Mouse (Mus musculus): ENCODE results near the gene Tfap4. TPM values are rescaled to one million over a fixed set of nuclear protein-coding genes. Genes with fewer than 3 reads are reported as not detected.
"Not testable (repeated sequence)": the region's sequence is repeated elsewhere in the genome, so short reads cannot be mapped to it uniquely, and the experiment has no call there.

Gene Tfap4
- total RNA-seq, 2 experiments from 2014 or later, result 6.6 to 6.9 TPM

DNA sequence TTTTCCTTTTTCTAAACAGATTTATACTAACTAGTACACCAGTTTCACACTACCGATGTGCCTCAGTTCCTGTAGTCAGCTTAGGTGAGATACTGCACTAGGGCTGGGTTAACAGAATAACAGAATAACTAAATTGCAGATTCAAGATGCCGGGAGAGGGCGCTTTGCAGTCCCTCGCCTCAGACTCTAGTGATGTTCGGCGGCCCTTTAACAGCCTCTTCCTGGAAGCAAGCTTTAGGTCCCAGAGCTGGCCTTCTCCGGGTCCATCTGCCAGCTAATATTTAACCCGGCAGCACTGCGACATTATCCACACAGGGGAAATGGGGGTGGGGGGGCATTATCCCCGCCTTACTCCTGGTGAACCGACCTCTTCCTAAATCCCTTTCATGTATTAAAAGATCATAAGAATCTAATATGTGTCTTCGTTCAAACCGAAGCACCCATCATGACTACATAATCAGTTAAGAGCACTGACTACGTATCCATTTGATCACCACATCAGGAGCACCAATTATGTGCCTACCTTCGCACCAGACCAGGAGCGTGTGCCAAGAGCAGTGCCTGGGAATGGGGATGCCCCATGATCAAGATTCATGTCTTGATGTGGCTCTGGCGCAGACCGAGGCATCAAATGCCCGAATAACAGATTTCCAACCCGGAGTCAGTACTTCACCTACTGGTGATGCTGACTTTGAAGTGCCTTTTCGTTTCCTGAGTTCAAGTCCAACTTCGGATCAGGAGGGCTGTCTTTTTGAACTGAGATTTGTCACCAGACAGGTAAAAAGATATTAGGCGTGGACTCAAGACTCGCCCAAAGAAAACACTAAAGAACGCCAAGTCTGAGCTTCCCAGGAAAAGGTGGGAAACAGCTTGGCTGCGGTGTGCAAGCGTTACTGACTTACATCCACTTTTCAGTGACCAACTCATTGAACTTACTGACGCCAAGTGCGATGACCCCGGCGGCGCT is 33.5 kb upstream of the Tfap4 start:
- DNase-seq, result peak; percentile 55

DNA sequence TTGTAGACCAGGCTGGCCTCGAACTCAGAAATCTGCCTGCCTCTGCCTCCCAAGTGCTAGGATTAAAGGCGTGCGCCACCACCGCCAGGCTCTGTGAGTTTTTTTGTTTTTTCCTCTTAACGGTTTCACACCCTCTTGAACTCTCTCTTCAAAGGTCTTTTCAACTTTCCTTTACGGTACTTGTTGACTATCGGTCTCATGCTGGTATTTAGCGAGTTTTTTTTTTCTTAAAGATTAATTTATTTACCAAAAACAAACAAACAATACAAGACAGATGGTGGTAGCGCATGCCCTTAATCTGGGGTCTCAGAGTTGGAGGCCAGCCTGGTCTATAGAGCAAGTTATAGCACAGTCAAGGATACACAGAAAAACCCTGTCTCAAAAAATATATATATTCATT is 30.6 kb upstream of the Tfap4 start:
- no peak for DNase-seq

DNA sequence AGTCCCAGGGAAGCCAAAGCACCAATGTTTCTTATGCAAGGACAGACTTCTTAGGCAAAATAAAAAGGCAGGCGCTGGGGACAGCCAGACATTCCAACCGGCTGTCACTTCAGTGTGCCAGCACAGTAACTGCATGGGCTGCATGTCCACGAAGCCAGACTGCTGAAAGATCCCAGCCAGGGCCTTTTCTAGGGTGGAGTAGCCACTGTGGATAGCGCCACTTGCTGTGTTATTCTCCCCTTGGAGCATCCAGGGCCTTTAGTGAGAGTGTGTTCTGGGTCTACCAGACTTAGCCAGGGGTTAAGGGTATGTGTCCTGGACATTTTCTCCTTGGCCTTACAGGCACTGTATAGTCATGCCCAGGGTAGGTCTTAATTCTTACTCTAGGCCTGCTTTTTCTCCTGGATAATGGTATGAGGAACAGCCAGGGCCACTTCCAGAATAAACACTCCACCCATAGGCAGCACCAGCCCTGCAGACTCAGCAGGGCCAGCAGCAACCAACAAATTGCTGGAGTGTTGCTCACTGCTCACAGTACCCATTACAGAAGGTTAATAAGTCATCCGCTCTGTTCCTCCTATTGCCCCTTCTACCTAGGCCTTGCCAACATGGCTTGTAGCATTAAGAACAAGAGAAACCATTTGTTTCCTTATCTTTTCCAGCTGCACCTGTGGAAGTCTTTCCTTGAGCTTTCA is 28.0 kb upstream of the Tfap4 start:
- DNase-seq, result no peak

DNA sequence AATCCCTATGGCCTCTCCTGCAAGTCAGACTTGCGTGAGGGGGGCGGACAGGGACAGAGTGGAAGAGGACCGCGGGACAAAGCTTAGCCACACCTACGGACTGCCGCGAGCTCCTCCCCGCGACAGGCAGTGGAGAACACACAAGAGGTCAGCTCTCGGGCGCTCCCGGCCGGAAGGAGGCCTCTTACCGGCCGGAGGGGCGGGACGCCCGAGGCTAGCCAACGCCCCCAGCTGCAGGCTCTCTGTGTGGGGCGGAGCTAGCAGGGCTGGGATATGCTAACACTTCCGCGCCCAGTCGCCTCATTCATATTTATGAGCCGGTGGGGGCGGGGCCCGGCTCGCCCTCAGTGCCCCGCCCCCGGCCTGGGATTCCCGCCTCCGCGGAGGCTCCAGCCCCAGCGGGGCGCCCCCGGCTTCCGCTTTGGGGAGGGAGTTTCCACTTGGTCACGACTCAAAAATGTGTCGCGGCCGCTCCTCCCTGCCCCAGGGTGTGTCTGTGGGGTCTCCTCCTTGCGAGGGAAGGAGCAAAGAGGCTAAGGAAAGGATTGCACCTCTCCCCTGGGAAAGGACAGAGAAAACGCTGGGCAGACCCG is 27.0 kb upstream of the Tfap4 start:
- DNase-seq, result peak; percentile 98

DNA sequence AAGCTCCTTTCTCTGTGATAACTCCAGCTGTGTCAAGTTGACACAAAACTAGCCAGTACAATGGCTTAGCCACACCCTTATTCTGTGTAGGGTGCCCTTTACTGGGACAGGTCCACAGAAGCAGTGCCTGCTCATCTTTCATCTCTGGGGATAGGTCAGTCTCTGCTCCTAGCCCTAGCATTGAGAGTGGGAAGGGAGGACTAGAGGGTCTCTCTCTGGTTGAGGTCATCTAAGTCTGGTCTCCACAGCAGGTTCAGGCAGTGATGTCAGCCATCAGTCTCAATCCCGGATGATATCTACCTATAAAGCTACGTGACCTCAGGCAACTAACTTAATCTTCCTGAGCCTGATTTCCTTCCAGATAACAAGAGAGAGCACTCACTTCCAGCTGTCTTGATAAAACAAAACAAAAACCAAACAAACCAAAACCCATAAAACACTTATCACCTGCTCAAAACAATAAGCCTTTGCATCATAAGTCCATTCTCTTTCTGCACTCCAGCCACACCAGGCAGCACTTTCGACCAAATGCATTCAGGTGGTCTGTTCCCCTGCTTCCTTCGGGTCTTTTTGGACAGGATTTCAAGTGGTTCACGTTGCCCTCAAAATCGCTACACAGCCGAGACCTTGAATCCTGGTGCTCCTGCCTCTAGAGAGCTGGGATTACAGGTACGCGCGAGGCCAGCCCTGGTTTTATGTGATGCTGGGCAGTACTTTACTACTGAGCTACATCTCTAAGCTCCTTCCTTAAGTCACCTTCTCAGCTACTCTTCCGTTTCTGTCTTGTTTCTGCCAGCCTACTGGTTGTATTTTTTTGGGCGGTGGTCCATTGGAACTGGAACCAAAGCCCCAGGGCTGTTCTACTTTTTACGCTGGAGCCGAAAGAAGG is 26.2 kb upstream of the Tfap4 start:
- no peak for DNase-seq

DNA sequence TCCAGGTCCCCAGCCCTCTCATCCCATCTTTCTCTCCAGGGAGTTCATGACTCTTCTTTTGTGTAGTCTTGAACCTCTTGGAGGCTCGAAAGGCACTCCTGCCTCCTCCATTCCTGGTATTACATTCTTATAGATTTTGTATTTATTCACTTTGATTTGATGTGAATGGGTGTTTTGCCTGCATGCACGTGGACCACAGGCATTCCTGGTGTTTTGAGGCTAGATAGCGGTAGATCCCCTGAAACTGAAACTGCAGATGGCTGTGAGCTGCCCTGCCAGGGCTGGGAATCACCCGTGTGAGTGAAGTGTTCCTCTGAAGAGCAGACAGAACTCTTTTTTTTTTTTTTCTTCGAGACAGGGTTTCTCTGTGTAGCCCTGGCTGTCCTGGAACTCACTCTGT is 24.8 kb upstream of the Tfap4 start:
- DNase-seq, result no peak

DNA sequence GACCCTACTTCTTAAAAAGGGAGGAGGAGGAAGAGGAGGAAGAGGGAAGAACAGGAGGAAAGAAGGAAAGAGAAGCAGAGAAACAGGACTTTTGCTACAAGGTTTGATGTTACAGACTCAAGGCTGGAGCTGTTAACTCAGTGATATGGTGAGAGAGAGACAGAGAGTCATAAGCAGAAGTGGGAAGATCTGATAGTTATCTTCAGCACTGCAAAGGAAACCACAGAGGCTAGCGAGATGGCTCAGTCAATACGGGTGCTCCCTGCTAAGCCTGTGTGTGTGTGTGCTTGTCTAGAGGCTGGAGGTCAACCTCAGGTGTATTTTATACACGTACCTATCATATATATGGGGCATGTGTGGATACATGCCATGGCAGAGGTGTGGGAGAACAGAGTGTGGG is 24.2 kb upstream of the Tfap4 start:
- DNase-seq, result no peak

DNA sequence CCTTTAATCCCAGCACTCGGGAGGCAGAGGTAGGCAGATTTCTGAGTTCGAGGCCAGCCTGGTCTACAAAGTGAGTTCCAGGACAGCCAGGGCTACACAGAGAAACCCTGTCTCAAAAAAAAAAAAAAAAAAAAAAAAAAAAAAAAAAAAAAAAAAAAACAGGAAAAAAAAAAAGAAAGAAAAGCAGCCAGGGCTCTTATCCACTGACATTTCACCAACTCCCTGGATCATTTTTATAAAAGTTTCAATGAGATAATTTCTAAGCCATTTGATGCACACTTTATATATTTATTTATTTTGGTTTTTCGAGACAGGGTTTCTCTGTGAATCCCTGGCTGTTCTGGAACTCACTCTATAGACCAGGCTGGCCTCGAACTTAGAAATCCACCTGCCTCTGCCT is 21.5 kb upstream of the Tfap4 start:
- DNase-seq, result not testable (repeated sequence)

DNA sequence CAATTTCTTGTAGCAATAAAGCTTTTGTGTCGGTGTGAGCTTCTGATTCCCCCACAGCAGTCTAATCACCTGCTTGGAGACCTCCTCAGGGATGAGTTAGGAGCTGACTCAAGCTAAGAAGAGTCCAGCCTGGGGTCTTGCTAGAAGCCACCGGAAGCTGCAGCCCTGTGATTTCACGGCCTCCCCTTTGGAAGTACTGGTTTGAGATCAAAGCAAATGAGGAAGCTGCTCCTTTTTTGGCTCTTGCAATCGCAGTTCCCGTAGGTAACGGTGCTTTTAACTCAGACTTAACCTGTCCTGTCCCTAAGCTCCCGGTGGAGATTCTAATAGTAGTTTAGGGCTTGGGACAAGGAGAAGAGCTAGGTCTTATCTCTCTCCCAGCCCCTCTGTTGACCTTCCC is 19.0 kb upstream of the Tfap4 start:
- DNase-seq, result no peak

DNA sequence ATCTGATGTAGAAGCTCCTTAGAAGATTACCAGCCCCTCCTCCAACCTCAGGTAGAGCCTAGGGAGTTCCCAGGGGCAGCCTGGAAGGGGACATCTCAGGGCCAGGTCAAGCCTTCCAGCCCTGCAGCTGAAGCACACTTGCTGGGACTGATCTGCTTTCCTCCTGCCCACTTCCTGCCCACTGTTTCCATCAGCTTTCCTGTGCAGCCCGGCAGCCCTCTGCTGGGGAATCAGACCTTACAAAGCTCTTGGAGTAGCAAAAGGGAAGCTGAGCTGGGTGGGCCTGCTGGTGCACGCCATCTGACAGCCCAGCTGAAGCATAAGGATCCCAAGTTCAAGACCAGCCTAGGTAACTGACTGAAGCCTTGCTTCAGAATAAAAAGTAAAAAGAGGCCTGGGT is 17.2 kb upstream of the Tfap4 start:
- DNase-seq, result no peak

DNA sequence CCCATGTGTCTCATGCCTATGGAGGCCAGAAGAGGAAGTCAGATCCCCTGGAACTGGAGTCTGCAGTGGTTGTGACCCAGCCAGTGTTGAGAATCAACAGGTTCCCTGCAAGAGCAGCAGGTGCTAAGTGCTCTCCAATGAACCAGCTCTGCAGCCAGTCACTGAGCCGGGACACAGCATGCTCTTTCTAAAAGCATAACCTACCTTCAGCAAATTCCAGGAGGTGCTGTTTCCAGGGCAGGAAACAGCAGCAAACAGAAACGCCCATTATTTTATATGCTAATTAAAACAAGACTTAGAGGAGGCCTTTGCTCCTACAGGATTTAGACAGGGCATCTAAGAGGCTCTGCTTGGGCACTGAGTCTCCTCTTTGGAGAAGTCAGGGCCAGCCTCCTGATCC is 16.4 kb upstream of the Tfap4 start:
- no peak for DNase-seq

DNA sequence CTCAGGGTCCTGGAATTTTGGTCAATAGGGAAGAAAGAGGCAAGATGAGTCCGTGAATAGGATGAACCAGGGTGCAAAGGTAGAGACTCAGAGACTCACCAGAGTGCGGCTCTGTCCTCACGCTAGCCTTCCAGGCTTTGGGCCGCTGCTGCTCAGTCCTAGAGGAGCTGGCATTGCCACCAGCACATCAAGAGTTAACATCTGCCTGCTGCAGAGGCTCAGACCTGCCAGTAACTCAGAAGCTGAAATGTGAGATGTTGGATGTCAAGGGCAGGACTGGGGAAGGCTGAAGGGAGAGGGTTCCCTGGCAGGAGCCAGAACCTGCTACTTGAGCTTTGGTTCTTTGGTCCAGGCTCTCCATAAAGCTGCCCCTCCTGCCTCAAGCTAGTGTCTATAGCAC is 11.1 kb upstream of the Tfap4 start:
- DNase-seq, result no peak

DNA sequence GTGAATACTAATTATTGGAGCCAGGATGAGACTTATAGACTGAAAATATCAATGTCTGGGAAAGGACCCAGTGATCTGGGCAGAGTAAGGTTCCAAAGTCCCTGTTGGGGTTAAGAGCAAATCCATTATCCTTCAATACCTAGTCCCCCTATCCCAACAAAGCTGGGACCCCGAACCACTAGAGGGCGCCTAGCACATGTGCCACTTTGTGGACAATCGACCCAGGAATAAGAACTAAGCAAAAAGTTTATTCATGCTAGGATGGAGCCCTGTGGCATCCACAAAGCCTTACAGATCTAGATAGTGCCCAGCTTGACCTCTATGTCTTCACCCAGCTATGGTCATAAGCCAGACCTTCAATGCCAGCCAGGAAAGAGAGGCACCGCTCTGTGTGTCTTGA is 8.3 kb upstream of the Tfap4 start:
- DNase-seq, result peak; percentile 92

DNA sequence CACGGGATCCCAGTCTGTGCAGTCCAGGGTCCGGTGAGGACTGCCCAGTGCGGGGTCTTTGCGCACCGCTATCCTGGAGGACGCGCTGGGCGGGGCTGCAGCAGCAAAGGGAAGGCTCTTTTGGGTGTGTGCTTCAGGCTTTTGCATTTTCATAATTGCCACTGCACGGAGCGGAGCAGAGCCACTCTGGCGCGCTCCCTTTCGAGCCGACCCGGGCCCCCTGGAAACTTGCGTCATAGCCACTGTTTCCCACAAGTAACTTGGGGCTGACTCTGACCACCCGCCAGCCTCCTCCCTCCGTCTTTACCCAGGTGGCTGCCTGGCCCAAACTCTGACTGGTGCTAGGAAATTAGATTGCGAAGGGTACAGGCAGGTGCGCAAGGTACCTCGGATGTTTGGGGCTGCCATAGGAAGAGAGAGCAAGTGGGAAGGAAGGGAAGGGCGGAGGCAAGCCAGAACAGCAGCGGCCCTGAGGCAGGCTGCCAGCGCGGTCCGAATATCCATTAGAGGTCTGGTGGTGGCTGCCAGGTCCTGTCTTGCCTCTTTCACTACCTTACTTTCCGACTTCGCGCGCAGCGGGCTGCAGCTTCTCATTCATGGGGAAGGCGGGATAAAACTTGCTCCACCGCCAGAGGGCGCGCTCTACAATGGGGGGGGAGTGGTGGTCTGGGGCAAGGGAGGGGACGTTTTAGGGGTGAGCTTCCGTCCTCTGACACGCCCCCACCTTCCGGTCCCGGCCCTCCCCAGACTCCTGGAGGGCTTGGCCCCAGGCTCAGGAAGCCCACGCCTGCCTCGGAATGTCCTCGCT is 695 bp upstream of the Tfap4 start:
- peak; percentile 80 for DNase-seq

DNA sequence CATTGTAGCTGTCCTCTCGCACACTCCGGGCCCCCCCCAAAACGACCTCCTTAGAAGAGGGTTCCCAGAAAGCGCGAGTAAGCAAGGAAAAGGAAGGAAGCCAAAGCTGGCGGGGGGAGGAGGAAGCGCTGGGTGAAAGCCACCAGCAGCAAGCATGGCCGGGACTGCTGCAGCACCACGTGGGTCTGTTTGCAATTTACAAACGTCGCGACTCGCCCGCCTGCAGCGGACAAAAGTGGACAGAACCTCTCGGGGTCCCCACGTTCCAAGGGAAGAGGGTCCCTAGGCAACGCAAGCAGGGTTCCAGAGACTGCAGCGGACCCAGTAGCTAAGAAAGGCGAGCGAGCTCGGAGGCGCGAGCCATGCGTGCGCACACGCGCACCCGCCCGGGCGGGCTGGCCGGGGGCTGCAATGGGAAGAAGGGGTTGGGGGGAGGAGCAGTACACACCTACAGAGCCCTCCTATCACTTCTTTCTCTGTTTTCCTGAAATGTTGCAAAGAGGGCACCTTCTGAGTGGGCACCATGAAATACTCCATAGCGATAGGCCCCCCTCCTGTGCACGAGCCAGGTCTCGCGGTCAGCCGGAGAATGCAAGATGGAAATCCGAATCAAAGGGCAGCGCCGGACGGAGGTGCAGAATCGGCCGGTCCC is 548 bp downstream of the Tfap4 start:
- peak; percentile 63 for DNase-seq

DNA sequence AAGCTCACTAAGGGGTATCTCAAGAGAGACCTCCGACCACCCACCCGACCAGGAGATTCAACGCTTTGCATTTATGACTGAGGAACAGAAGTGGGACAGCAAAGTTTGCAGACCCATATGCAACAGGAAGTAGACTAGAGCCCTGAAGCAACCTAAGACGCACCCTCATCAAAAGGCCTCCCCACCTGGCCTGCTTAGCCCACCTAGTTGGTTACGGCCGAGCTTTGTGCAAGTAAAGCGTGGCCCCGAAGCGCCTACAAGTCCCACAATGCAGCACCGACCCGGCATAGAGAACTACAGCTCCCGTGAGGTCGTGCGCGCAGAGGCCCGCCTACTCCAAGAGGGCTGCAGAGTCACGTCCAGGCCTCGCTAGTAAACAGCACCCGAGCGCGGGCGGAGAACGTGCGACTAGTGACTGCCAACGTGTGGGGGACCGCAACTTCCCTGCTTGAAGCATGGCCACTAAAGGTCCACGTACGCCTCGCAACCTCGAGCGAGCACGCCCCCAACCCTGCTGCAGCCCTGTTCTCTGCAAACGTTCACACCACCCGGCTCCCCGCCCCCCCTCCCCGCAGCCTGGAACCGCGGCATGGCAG is 1.2 kb downstream of the Tfap4 start:
- peak; percentile 83 for DNase-seq

DNA sequence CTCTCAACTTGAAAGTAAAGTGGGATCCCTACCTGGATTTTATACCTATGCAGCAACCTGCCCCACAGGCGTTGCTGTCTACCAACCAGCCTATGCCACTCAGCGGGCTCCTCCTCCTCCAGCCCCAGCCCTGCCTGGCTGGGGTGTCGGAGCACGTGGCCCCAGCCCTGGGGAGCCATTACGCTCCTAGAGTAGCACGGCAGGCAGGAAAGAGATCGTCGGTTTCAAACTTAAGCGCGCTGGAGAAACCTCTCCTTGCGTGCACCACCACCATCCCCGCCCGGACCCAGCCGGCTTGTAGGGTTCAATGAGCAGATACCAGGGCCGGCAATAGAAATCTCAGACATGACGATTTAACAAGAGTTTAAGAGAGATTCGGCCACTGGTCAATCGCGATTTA is 1.7 kb downstream of the Tfap4 start:
- DNase-seq, result peak; percentile 56

DNA sequence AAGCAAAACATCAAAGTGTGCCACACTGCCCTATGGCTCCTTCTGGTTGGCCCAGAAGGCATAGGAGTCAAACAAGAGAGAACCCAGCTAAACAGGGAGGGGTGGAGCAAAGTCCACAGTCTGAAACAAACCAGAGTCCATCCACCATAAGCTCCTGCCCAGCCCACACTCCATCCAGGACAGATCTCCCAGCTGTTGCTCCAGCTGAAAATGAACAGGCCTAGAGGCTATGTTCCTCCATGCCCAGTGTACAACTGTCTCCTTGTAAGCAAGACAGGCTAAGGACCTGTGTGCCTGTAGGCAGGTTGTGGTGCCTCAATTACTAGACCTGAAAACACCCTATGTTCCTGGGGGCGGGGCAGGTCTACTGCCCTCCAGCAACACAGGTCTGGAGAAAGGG is 2.6 kb downstream of the Tfap4 start:
- no peak for DNase-seq

DNA sequence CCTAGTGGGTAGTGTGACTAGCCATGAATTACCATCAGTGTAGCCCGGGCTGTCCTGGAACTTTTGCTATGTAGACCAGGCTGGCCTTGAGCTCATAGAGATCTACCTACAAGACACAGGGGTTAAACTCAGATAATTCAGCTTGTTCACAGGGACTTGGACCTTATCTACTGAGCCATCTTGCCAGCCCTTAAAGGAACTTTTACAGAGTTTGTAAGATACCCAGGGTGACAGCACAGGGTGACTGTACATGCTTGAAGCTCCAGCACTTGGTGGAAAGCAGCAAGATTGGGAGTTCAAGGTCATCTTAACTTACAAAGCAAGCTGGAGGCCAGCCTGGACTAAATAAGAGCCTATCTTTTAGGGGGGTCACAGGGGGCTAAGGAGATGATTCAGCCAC is 4.1 kb downstream of the Tfap4 start:
- no peak for DNase-seq

DNA sequence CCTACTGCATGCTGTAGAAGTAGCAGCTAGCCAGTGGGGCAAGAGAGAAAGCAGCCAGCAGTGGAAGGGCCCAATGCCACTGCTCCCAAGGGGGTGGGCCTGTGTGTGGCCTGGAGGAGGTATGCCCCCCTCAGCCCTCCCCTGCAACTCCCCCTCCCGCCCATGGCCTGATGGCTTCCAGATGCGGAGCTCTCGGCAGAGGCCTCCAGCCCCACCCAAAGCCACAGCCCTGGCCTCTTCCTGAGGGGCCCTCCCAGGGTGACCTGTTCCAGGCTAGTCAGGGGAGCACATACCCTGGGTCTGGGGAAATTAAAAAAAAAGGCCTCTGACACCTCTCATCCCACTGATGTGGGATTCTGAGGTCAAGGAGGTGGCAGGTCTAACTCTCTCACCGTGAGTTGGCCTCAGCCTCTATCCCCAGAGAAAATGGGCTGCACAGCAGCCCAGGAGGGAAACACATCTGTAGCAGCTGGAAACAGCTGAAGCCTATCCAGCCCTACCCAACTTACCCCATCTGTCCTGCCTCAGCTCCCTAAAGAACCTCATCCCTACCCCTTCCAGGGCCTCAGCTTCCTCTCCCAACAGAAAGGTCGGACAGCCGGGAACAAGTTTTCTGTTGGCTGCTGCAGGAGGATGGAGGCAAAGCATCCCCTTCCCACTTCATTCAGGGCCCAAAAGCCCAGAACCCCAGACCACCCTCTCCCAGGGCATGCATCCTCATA is 6.7 kb downstream of the Tfap4 start:
- peak; percentile 42 for DNase-seq

Data from gastrocnemius, postnatal 10 days (tissue).